Mouse (Mus musculus): Measurements from ENCODE around the gene Gtf3a. TPM values are rescaled to one million over a fixed set of nuclear protein-coding genes. Genes with fewer than 3 reads are reported as not detected.
"Not testable (repeated sequence)": the region's sequence is repeated elsewhere in the genome, so short reads cannot be mapped to it uniquely, and the experiment has no call there.

Gene Gtf3a
- polyA plus RNA-seq, 1 experiment from 2014 or later = 70.4 TPM

DNA sequence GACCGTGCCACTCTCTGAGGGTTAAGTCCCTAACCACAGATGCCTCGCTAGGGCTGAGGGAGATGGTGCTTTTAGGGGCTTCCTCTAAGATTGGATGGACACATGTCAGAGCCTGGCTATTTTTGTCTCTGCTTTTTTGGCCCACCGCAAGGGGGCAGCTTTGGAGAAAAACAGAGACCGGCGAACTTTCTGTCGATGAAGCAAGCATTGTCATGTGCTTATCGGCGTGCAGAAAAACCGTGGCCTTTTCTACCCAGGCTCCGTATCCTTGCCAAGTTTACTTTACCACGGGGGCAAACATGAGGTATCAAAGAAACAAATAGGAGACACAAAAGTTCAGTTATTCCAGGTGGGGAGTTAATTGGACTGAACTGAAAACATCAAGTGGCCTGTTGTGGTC, 39.8 kb upstream of the Gtf3a start:
- H3K27me3 ChIP-seq (ENCODE audit: control insufficient read depth, insufficient read depth, low read length) = no peaks in the 10 kb centered on the region
- DNase-seq (ENCODE audit: low spot score) (peak; percentile 60), ATAC-seq (ENCODE audit: low FRiP score, low TSS enrichment) (no peak)
- no peak overlapping the region for H3K4me2 ChIP-seq (replicated peaks; ENCODE audit: low read depth)
- no peaks in the 10 kb centered on the region for H3K9me3 ChIP-seq (ENCODE audit: control insufficient read depth, low read length)
- H3K4me1 ChIP-seq (replicated peaks; ENCODE audit: control insufficient read depth, insufficient read depth) = no peaks in the 10 kb centered on the region
- H3K4me3 ChIP-seq (ENCODE audit: low read depth, low read length) = no peak overlapping the region
- 41% methylated on average over 11 of the region's 11 CpGs for WGBS
- no peak overlapping the region for H3K9ac ChIP-seq (ENCODE audit: low read length)
- TF ChIP-seq CTCF (IDR thresholded peaks at IDR 0.05; ENCODE audit: low read depth) (peak; percentile 60), EP300 (optimal IDR thresholded peaks at IDR 0.05) (no peak)
- no peak overlapping the region for H3K27ac ChIP-seq (replicated peaks)
- no peaks in the 10 kb centered on the region for H3K36me3 ChIP-seq (ENCODE audit: control insufficient read depth, insufficient read depth, low read length)

- DNase-seq (ENCODE audit: low spot score) = peak; percentile 86
Observed at GRCm38 (mm10) chr5:146912206-146912605, 36.3 kb upstream of the Gtf3a start.

GRCm38 (mm10) chr5:146913355-146913754, 35.1 kb upstream of the Gtf3a start:
- H3K27me3 ChIP-seq (ENCODE audit: control insufficient read depth, insufficient read depth, low read length) = no peaks in the 10 kb centered on the region
- no peak for ATAC-seq (ENCODE audit: low FRiP score, low TSS enrichment)
- no peak overlapping the region for H3K4me2 ChIP-seq (replicated peaks; ENCODE audit: low read depth)
- no peak overlapping the region for H3K9ac ChIP-seq (ENCODE audit: low read length)
- H3K4me1 ChIP-seq (replicated peaks; ENCODE audit: control insufficient read depth, insufficient read depth) = no peaks in the 10 kb centered on the region
- DNase-seq (ENCODE audit: low spot score) = no peak
- TF ChIP-seq EP300 (optimal IDR thresholded peaks at IDR 0.05) (no peak), CTCF (IDR thresholded peaks at IDR 0.05; ENCODE audit: low read depth) (no peak)
- no peak overlapping the region for H3K4me3 ChIP-seq (ENCODE audit: low read depth, low read length)
- H3K9me3 ChIP-seq (ENCODE audit: control insufficient read depth, low read length) = no peaks in the 10 kb centered on the region
- H3K36me3 ChIP-seq (ENCODE audit: control insufficient read depth, insufficient read depth, low read length) = no peaks in the 10 kb centered on the region
- WGBS = 72% methylated on average over 7 of the region's 7 CpGs
- H3K27ac ChIP-seq (replicated peaks) = no peak overlapping the region

More at GRCm38 (mm10) chr5:146912206-146912605, 36.3 kb upstream of the Gtf3a start:
- no peak overlapping the region for H3K9ac ChIP-seq (ENCODE audit: low read length)
- WGBS = 7% methylated on average over 9 of the region's 9 CpGs
- no peaks in the 10 kb centered on the region for H3K4me1 ChIP-seq (replicated peaks; ENCODE audit: control insufficient read depth, insufficient read depth)
- TF ChIP-seq CTCF (IDR thresholded peaks at IDR 0.05; ENCODE audit: low read depth) (no peak), EP300 (optimal IDR thresholded peaks at IDR 0.05) (no peak)
- no peak overlapping the region for H3K4me3 ChIP-seq (ENCODE audit: low read depth, low read length)
- no peaks in the 10 kb centered on the region for H3K27me3 ChIP-seq (ENCODE audit: control insufficient read depth, insufficient read depth, low read length)
- peak; percentile 85 for ATAC-seq (ENCODE audit: low FRiP score, low TSS enrichment)
- no peaks in the 10 kb centered on the region for H3K9me3 ChIP-seq (ENCODE audit: control insufficient read depth, low read length)
- H3K36me3 ChIP-seq (ENCODE audit: control insufficient read depth, insufficient read depth, low read length) = no peaks in the 10 kb centered on the region
- 0 out of 2 replicates have a peak overlapping the region, but pooled peaks have one; percentile 49 for H3K27ac ChIP-seq (replicated peaks)
- H3K4me2 ChIP-seq (replicated peaks; ENCODE audit: low read depth) = no peak overlapping the region

DNA sequence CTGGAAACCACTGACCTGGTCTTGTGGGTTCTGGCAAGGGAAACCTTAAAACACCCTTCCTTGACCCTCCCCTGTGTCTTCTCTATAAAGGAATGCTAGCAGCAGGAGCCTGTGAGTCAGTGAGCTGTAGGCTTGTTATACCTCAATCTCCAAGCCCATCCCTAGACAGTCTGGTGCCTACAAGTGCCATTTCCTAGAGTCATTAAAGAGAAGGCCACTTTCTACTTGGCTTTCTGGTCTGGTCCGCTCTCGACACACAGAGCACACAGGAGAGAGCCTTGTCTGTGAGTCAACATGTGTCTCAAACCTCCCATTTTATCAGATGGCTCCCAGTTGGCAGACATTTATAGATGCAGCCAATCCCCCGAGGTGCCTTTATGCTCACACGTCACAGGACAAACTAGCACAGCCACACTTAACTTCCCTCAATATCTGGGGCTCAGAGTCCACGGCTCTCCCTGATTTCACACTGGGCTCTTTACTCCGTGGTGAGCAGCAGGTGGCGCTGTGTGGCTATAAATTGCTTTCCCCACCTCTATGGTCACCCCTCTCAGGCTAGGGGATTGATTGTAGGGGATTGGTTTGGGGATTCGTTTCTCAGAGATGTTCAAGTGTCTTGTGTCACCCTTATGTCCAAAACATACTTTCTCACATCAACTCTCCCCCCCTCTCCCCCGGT, 34.2 kb upstream of the Gtf3a start:
- Histone ChIP-seq H3K36me3 (ENCODE audit: control insufficient read depth, insufficient read depth, low read length) (no peaks in the 10 kb centered on the region), H3K4me3 (ENCODE audit: low read depth, low read length) (no peak overlapping the region), H3K4me1 (replicated peaks; ENCODE audit: control insufficient read depth, insufficient read depth) (no peaks in the 10 kb centered on the region), H3K27me3 (ENCODE audit: control insufficient read depth, insufficient read depth, low read length) (no peaks in the 10 kb centered on the region), H3K27ac (replicated peaks) (0 out of 2 replicates have a peak overlapping the region, but pooled peaks have one; percentile 24), H3K9me3 (ENCODE audit: control insufficient read depth, low read length) (no peaks in the 10 kb centered on the region), H3K9ac (ENCODE audit: low read length) (no peak overlapping the region), H3K4me2 (replicated peaks; ENCODE audit: low read depth) (no peak overlapping the region)
- ATAC-seq (ENCODE audit: low FRiP score, low TSS enrichment) (peak; percentile 82), DNase-seq (ENCODE audit: low spot score) (peak; percentile 84)
- TF ChIP-seq EP300 (optimal IDR thresholded peaks at IDR 0.05) (no peak), CTCF (IDR thresholded peaks at IDR 0.05; ENCODE audit: low read depth) (peak; percentile 89)
- WGBS = 19% methylated on average over 9 of the region's 9 CpGs

DNA sequence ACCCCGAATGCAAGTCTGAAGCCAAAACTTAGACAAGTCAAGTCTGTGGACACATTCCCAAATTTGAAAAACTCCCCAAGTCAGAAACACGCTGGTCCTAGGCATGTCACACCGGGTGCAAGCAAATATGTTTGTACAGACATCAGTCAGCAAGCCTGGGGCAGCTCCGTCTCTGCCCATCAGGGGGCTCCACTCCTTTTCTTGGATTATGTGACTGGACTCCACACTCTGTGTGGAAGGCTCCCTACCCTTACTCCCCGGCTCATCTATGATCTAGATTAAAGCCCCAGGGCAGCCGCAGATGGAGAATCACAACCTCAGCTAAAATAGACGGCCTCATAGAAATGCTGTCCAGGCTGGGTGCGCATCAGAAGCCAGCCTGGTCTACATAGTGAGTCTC, 32.2 kb upstream of the Gtf3a start:
- 55% methylated on average over 8 of the region's 8 CpGs for WGBS
- H3K4me2 ChIP-seq (replicated peaks; ENCODE audit: low read depth) = no peak overlapping the region
- ATAC-seq (ENCODE audit: low FRiP score, low TSS enrichment) (no peak), DNase-seq (ENCODE audit: low spot score) (peak; percentile 33)
- H3K27me3 ChIP-seq (ENCODE audit: control insufficient read depth, insufficient read depth, low read length) = no peaks in the 10 kb centered on the region
- no peaks in the 10 kb centered on the region for H3K9me3 ChIP-seq (ENCODE audit: control insufficient read depth, low read length)
- H3K4me1 ChIP-seq (replicated peaks; ENCODE audit: control insufficient read depth, insufficient read depth) = no peaks in the 10 kb centered on the region
- no peak overlapping the region for H3K4me3 ChIP-seq (ENCODE audit: low read depth, low read length)
- TF ChIP-seq CTCF (IDR thresholded peaks at IDR 0.05; ENCODE audit: low read depth) (peak; percentile 46), EP300 (optimal IDR thresholded peaks at IDR 0.05) (no peak)
- no peak overlapping the region for H3K27ac ChIP-seq (replicated peaks)
- H3K9ac ChIP-seq (ENCODE audit: low read length) = no peak overlapping the region
- no peaks in the 10 kb centered on the region for H3K36me3 ChIP-seq (ENCODE audit: control insufficient read depth, insufficient read depth, low read length)

DNA sequence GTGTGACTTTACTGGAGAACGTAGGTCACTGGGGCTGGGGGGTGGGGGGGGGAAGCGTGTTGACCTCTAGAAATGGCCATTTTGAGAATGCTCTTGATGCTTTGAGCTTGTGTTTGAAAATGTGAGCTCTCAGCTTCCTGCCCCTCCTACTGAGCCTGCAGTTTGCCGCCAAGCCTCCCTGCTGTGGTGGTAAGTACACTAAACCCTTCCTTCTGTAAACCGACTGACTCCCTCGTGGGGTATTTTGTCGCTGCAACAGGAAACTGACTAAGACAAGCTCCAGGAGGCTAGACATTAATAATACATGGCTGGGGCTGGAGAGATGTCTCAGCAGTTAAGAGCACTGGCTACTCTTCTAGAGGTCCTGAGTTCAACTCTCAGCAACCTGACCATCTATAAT, 31.7 kb upstream of the Gtf3a start:
- ATAC-seq (ENCODE audit: low FRiP score, low TSS enrichment) (no peak), DNase-seq (ENCODE audit: low spot score) (peak; percentile 42)
- TF ChIP-seq EP300 (optimal IDR thresholded peaks at IDR 0.05) (no peak), CTCF (IDR thresholded peaks at IDR 0.05; ENCODE audit: low read depth) (no peak)
- Histone ChIP-seq H3K4me3 (ENCODE audit: low read depth, low read length) (no peak overlapping the region), H3K4me1 (replicated peaks; ENCODE audit: control insufficient read depth, insufficient read depth) (no peaks in the 10 kb centered on the region), H3K9ac (ENCODE audit: low read length) (no peak overlapping the region), H3K36me3 (ENCODE audit: control insufficient read depth, insufficient read depth, low read length) (no peaks in the 10 kb centered on the region), H3K4me2 (replicated peaks; ENCODE audit: low read depth) (no peak overlapping the region), H3K9me3 (ENCODE audit: control insufficient read depth, low read length) (no peaks in the 10 kb centered on the region), H3K27ac (replicated peaks) (no peak overlapping the region), H3K27me3 (ENCODE audit: control insufficient read depth, insufficient read depth, low read length) (no peaks in the 10 kb centered on the region)
- 17% methylated on average over 6 of the region's 6 CpGs for WGBS

- WGBS = 76% methylated on average over 3 of the region's 6 CpGs
- DNase-seq (ENCODE audit: low spot score) = not testable (repeated sequence)
Observed at GRCm38 (mm10) chr5:146917357-146917756, 31.1 kb upstream of the Gtf3a start.

More at GRCm38 (mm10) chr5:146917357-146917756, 31.1 kb upstream of the Gtf3a start:
- ATAC-seq (ENCODE audit: low FRiP score, low TSS enrichment); H3K4me2 ChIP-seq (replicated peaks; ENCODE audit: low read depth); H3K27me3 ChIP-seq (ENCODE audit: control insufficient read depth, insufficient read depth, low read length); H3K27ac ChIP-seq (replicated peaks); H3K9ac ChIP-seq (ENCODE audit: low read length); H3K4me1 ChIP-seq (replicated peaks; ENCODE audit: control insufficient read depth, insufficient read depth); H3K4me3 ChIP-seq (ENCODE audit: low read depth, low read length); H3K36me3 ChIP-seq (ENCODE audit: control insufficient read depth, insufficient read depth, low read length); H3K9me3 ChIP-seq (ENCODE audit: control insufficient read depth, low read length): not testable (repeated sequence)

Data from stomach, postnatal 0 days (tissue).